Mouse (Mus musculus) MEL (cell line): Measurements from ENCODE around the gene Grik4.

Experiments used
- CTCF ChIP-seq, 3 experiments: IDR thresholded peaks in 2 of 3; conservative IDR thresholded peaks in 1 of 3; 2 replicates each; pipeline ENCODE4 v1.5.1; 2011 to 2012; ENCODE audit warnings: low read length in 3 of 3, low read depth in 2 of 3, mild to moderate bottlenecking in 2 of 3, improper control_type of control experiment in 1 of 3, inconsistent platforms in 1 of 3, mixed read lengths in 1 of 3, moderate library complexity in 1 of 3; ENCODE audit not compliant: control insufficient read depth in 1 of 3, insufficient read depth in 1 of 3, poor library complexity in 1 of 3, severe bottlenecking in 1 of 3
- GABPA ChIP-seq: IDR thresholded peaks from 2 replicates; pipeline ENCODE4 v1.6.1; 2012; ENCODE audit warnings: low read depth, mild to moderate bottlenecking, inconsistent platforms, low read length, improper control_type of control experiment, moderate library complexity
- MAX ChIP-seq: IDR thresholded peaks from 2 replicates; pipeline ENCODE4 v1.6.1; 2011; ENCODE audit warnings: low read length, improper control_type of control experiment
- MEF2A ChIP-seq: IDR thresholded peaks from 2 replicates; pipeline ENCODE4 v1.6.1; 2014; ENCODE audit warnings: low read depth, mild to moderate bottlenecking, inconsistent platforms, low read length, improper control_type of control experiment; ENCODE audit not compliant: poor library complexity, insufficient replicate concordance, severe bottlenecking; ENCODE audit errors: extremely low read depth
- POLR2A ChIP-seq, 2 experiments: IDR thresholded peaks; 2 replicates each; pipeline ENCODE4 v1.6.1; 2011 to 2012; ENCODE audit warnings: low read length in 2 of 2, mild to moderate bottlenecking in 2 of 2, control low read depth in 1 of 2, improper control_type of control experiment in 1 of 2, low read depth in 1 of 2, moderate library complexity in 1 of 2; ENCODE audit not compliant: control insufficient read depth in 1 of 2, insufficient read depth in 1 of 2, poor library complexity in 1 of 2
- POLR2AphosphoS5 ChIP-seq: IDR thresholded peaks from 2 replicates; pipeline ENCODE4 v1.6.1; 2012; ENCODE audit warnings: low read depth, borderline replicate concordance, mild to moderate bottlenecking, inconsistent platforms, low read length, moderate library complexity, mixed read lengths
- TCF12 ChIP-seq: IDR thresholded peaks from 2 replicates; pipeline ENCODE4 v1.6.1; 2014; ENCODE audit warnings: low read depth, mild to moderate bottlenecking, inconsistent platforms, low read length, improper control_type of control experiment, moderate library complexity

DNA sequence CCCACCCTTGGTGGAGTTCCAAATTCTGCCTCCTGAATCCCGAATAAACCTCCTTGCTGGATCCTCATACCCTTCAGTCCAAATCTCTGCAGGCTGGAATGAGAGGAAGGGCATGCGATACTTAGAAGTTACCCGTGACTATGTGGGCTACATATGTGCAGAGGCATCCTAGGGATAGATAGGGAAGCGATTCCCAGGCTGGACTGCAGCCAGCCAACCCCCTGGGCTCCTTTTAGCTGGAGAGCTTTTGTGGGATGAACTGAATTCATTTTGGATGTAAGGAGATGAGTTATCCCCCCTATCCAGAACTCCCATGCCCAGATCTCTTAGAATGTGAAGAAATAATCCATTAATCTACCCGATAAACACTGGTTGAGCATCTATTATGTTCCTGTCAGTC is 299.1 kb downstream of the Grik4 start:
- no peak for TF ChIP-seq POLR2AphosphoS5
- no peak for TF ChIP-seq CTCF (IDR thresholded peaks at IDR 0.05 in 2 of 3, conservative IDR thresholded peaks at IDR 0.05 in 1 of 3; ENCODE audit: control insufficient read depth in 1 of 3, insufficient read depth in 1 of 3, low read depth in 2 of 3, low read length in 3 of 3, poor library complexity in 1 of 3, severe bottlenecking in 1 of 3)
- TF ChIP-seq MAX: no peak
- TF ChIP-seq TCF12: no peak
- no peak for TF ChIP-seq POLR2A (IDR thresholded peaks at IDR 0.05; ENCODE audit: control insufficient read depth in 1 of 2, insufficient read depth in 1 of 2, low read depth in 1 of 2, low read length in 2 of 2, poor library complexity in 1 of 2)
- TF ChIP-seq GABPA: no peak
- no peak for TF ChIP-seq MEF2A
